Mouse (Mus musculus) hematopoietic stem cell, adult 5-6 weeks (primary cell): Measurements from ENCODE around the gene Eloa. TPM values are rescaled to one million over a fixed set of nuclear protein-coding genes. Genes with fewer than 3 reads are reported as not detected.
A peak's percentile ranks its signal among the peaks of the same experiment; 100 is the strongest.
"Not testable (repeated sequence)": the region's sequence is repeated elsewhere in the genome, so short reads cannot be mapped to it uniquely, and the experiment has no call there.

ENCODE experiments used
- ATAC-seq, 2 experiments: fragments of 125-278 bp in 1 of 2; replicated peaks in 1 of 2; 2 replicates each; pipeline ENCODE4 v1.8.0; 2016 to 2017; ENCODE audit warnings: inconsistent platforms in 2 of 2, mild to moderate bottlenecking in 2 of 2, moderate number of reproducible peaks in 2 of 2, low read depth in 1 of 2, moderate TSS enrichment in 1 of 2; ENCODE audit not compliant: low FRiP score in 2 of 2, poor library complexity in 2 of 2, severe bottlenecking in 2 of 2, insufficient read depth in 1 of 2, low TSS enrichment in 1 of 2
- total RNA-seq: library from RNA; stranded (forward); fragments of 172-1452, 232-1000 nt; gene quantifications from 2 replicates; pipeline ENCODE4 v1.2.3, GENCODE M21; 2017

Gene Eloa
- total RNA-seq, 1 experiment from 2014 or later, result 43.3 TPM

- no peak for ATAC-seq
Measured at GRCm38 (mm10) chr4:135995118-135995517, 26.4 kb downstream of the Eloa start.

GRCm38 (mm10) chr4:135993941-135994340 is 27.6 kb downstream of the Eloa start:
- ATAC-seq, result no peak

GRCm38 (mm10) chr4:135987714-135988113 is 33.8 kb downstream of the Eloa start:
- ATAC-seq, result no peak

- ATAC-seq, result peak; percentile 77 to 83
Measured at GRCm38 (mm10) chr4:135986943-135987710, 34.4 kb downstream of the Eloa start, which contains the start of gene Pithd1. TSS of gene Pithd1 (minus strand) at chr4:135987264.

- ATAC-seq, result no peak
Measured at GRCm38 (mm10) chr4:135986301-135986942, 35.1 kb downstream of the Eloa start.

GRCm38 (mm10) chr4:135985769-135986168 is 35.8 kb downstream of the Eloa start:
- ATAC-seq, result no peak

GRCm38 (mm10) chr4:135985193-135985592 is 36.4 kb downstream of the Eloa start:
- no peak for ATAC-seq

- no peak for ATAC-seq
Measured at GRCm38 (mm10) chr4:135984556-135984955, 37.0 kb downstream of the Eloa start.

GRCm38 (mm10) chr4:135981524-135982063 is 40.0 kb downstream of the Eloa start:
- peak in 1 of 2 experiments; percentile 21; a peak in 1 of 4 replicates for ATAC-seq

- not testable (repeated sequence) for ATAC-seq
Measured at GRCm38 (mm10) chr4:135980223-135980622, 41.3 kb downstream of the Eloa start.

GRCm38 (mm10) chr4:135976146-135976545 is 45.4 kb downstream of the Eloa start:
- no peak for ATAC-seq

GRCm38 (mm10) chr4:135972911-135973811 is 48.4 kb downstream of the Eloa start:
- ATAC-seq, result no peak

GRCm38 (mm10) chr4:135972556-135972906 is 49.0 kb downstream of the Eloa start, which contains the start of gene Lypla2:
TSS of gene Lypla2 (minus strand) at chr4:135972626.
- peak; percentile 40 to 63; a peak in 3 of 4 replicates for ATAC-seq

GRCm38 (mm10) chr4:135971805-135972555 is 49.6 kb downstream of the Eloa start:
- ATAC-seq, result peak in 1 of 2 experiments; percentile 52; a peak in 2 of 4 replicates

GRCm38 (mm10) chr4:135970585-135970984 is 51.0 kb downstream of the Eloa start:
- no peak for ATAC-seq

- ATAC-seq, result no peak
Measured at GRCm38 (mm10) chr4:135969070-135969750, 52.4 kb downstream of the Eloa start.
